Mouse (Mus musculus) intestine, embryonic 14.5 days (tissue): ENCODE measurements at regions not wholly inside any gene's neighbourhood (a gene's known extent, or its start where the extent isn't known, plus 50 kb on each side); places are given as distances from the start of the nearest gene placed in this dataset.

ENCODE experiments used
- ATAC-seq: fragments of 200-750 bp; cut with Nextera tagmentation; replicated peaks from 2 replicates; pipeline ENCODE4 v1.8.0; 2017; ENCODE audit warnings: low read depth, moderate number of reproducible peaks, moderate TSS enrichment, moderate library complexity; ENCODE audit not compliant: low FRiP score, low TSS enrichment
- DNase-seq: peaks from one replicate; pipeline ENCODE4 v3.0.0-alpha.2; 2018; ENCODE audit warnings: low spot score
- H3K27ac ChIP-seq: fragments of 300-500 bp; sonication (generic); 2 replicates; pipeline ENCODE4 v1.5.1; 2014; ENCODE audit warnings: low read depth, mild to moderate bottlenecking, control low read depth
- H3K27me3 ChIP-seq: fragments of 300-500 bp; sonication (generic); replicated peaks from 2 replicates; pipeline ENCODE4 v1.6.1; 2014; ENCODE audit warnings: low read length, control low read depth; ENCODE audit not compliant: control insufficient read depth, insufficient read depth
- H3K36me3 ChIP-seq: fragments of 300-500 bp; sonication (generic); 2 replicates; pipeline ENCODE4 v1.6.1; 2014; ENCODE audit warnings: low read length, control low read depth; ENCODE audit not compliant: control insufficient read depth, insufficient read depth
- H3K4me1 ChIP-seq: fragments of 300-500 bp; sonication (generic); replicated peaks from 2 replicates; pipeline ENCODE4 v1.6.1; 2014; ENCODE audit warnings: low read length, control low read depth, mixed read lengths; ENCODE audit not compliant: control insufficient read depth, insufficient read depth
- H3K4me2 ChIP-seq: fragments of 300-500 bp; sonication (generic); 2 replicates; pipeline ENCODE4 v1.6.1; 2014; ENCODE audit warnings: low read length
- H3K4me3 ChIP-seq: fragments of 300-500 bp; sonication (generic); 2 replicates; pipeline ENCODE4 v1.5.1; 2014; ENCODE audit warnings: low read depth, low read length, control low read depth, mixed read lengths
- H3K9ac ChIP-seq: fragments of 300-500 bp; sonication (generic); 2 replicates; pipeline ENCODE4 v1.6.1; 2014; ENCODE audit warnings: mild to moderate bottlenecking, low read length
- H3K9me3 ChIP-seq: fragments of 300-500 bp; sonication (generic); 2 replicates; pipeline ENCODE4 v1.6.1; 2016; ENCODE audit warnings: low read length, control low read depth; ENCODE audit not compliant: control insufficient read depth
- WGBS: fragments of 180-500 bp; shearing (Covaris S2); extraction: QIAGEN DNeasy Blood & Tissue Kit; methylation state at CpG from one replicate; pipeline ENCODE4 v1.1.7; 2014; 5-methylcytosine and 5-hydroxymethylcytosine counted together

DNA sequence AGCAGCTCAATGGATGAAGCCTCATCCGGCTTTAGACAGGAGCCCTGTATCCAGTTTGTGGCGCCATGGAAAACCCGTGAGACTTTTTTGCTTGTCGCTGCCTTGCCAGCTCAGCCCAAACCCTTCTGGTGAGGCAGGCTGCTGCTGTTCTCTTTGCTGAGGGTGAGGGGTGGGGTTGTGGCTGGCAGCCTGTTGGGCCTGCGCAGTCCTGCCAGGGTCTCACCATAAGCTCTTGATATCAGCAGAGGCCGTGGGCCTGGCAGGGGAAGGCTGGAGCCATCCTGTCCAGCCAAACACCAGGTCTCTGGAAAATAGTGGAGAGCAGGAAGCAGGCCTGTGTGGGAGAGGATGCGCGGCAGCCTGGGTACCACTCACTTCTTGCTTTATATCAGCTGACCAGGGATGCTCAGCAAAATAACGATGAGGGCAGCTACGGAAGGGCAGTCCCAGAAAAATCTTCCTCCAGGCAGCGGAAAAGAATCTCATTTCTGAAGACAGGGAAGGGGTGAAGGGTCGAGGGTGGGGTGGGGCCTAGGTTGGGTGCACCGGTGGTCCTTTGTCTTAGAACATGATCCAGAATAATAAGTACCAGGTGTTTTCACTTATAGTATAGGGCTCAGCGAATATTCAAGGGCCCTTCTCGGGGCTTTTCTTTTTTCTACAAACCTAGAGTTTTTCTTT lies 73.4 kb upstream of the Medag start:
- no peaks in the 10 kb centered on the region for H3K36me3 ChIP-seq
- WGBS = 68% methylated on average over 15 of the region's 15 CpGs
- H3K9ac ChIP-seq = no peak overlapping the region
- no peak for ATAC-seq
- H3K27me3 ChIP-seq = no peaks in the 10 kb centered on the region
- no peak overlapping the region for H3K4me3 ChIP-seq
- no peak overlapping the region for H3K4me2 ChIP-seq
- H3K4me1 ChIP-seq = no peaks in the 10 kb centered on the region; the same call in 1 of the 2 replicates
- H3K9me3 ChIP-seq = no peaks in the 10 kb centered on the region
- DNase-seq = no peak
- H3K27ac ChIP-seq = no peak overlapping the region

DNA sequence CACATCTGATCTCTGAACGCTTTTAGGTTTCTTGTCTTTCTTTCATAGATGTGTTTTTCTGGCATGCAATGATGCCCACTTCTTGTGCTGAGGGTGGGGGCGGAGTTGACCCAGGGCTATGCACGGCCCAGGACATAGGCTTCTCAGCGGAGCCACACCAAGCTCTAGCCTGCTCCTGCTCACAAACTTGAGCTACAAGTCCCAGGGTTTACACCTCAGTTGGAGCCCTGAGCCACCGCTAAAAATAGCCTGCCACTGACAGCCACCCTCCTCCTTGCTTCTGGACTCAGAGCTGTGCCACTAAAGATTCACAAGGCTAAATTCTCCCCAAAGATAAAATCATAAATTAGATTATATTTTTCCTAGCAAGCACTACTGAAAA lies 72.9 kb upstream of the Medag start:
- H3K4me3 ChIP-seq = no peak overlapping the region
- no peaks in the 10 kb centered on the region for H3K9me3 ChIP-seq
- no peak for ATAC-seq
- no peaks in the 10 kb centered on the region for H3K27me3 ChIP-seq
- H3K36me3 ChIP-seq = no peaks in the 10 kb centered on the region
- WGBS = 68% methylated on average over 5 of the region's 5 CpGs
- no peaks in the 10 kb centered on the region; the same call in 1 of the 2 replicates for H3K4me1 ChIP-seq
- no peak overlapping the region for H3K4me2 ChIP-seq
- DNase-seq = no peak
- H3K9ac ChIP-seq = no peak overlapping the region
- H3K27ac ChIP-seq = no peak overlapping the region

DNA sequence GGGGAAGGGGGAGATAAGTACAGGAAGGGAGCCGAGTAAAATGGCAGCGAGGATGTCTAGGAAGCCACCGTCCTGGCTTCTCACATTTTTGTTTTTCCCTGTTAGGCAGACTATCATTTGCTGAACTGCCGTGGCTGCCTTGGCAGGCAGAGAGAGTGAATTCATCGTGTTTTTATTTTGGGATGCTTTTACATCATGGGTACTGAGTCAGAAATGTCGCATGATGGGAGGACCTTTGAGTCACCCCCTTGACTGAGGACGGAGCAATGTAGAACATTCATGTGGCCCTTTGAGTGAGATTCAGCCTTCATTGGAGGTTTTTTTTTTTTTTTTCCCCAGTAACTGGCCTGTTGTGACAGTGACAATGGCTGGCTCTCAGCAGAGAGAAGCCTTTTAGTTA lies 71.2 kb upstream of the Medag start:
- no peak for ATAC-seq
- no peaks in the 10 kb centered on the region for H3K36me3 ChIP-seq
- no peaks in the 10 kb centered on the region for H3K9me3 ChIP-seq
- H3K9ac ChIP-seq = no peak overlapping the region
- no peaks in the 10 kb centered on the region; the same call in 1 of the 2 replicates for H3K4me1 ChIP-seq
- no peak overlapping the region for H3K4me2 ChIP-seq
- no peaks in the 10 kb centered on the region for H3K27me3 ChIP-seq
- H3K27ac ChIP-seq = no peak overlapping the region
- WGBS = 81% methylated on average over 7 of the region's 7 CpGs
- H3K4me3 ChIP-seq = no peak overlapping the region
- no peak for DNase-seq

DNA sequence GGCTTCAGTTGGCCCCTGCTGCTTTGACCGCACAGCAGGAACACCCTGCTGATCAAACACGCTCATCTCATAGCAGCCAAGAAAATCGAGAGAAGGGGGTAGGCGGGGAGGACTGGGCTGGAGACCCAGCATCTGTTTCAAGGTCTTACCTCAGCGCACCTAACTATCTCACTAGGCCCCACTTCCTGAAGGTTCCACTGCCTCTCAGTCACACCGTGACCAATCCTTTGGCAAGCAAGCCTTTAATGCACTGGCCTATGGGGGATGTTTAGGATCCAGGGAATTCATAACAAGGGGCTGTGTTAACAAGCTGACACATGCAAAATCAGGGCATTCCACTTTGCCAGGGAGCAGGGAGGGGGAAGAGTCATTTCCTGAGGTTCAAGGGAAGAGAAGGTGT lies 70.1 kb upstream of the Medag start:
- no peaks in the 10 kb centered on the region for H3K4me1 ChIP-seq
- no peak overlapping the region for H3K27ac ChIP-seq
- no peaks in the 10 kb centered on the region for H3K36me3 ChIP-seq
- DNase-seq (no peak), ATAC-seq (no peak)
- no peaks in the 10 kb centered on the region for H3K27me3 ChIP-seq
- no peak overlapping the region for H3K4me2 ChIP-seq
- H3K4me3 ChIP-seq = no peak overlapping the region
- WGBS = 65% methylated on average over 6 of the region's 6 CpGs
- no peaks in the 10 kb centered on the region for H3K9me3 ChIP-seq
- no peak overlapping the region for H3K9ac ChIP-seq

DNA sequence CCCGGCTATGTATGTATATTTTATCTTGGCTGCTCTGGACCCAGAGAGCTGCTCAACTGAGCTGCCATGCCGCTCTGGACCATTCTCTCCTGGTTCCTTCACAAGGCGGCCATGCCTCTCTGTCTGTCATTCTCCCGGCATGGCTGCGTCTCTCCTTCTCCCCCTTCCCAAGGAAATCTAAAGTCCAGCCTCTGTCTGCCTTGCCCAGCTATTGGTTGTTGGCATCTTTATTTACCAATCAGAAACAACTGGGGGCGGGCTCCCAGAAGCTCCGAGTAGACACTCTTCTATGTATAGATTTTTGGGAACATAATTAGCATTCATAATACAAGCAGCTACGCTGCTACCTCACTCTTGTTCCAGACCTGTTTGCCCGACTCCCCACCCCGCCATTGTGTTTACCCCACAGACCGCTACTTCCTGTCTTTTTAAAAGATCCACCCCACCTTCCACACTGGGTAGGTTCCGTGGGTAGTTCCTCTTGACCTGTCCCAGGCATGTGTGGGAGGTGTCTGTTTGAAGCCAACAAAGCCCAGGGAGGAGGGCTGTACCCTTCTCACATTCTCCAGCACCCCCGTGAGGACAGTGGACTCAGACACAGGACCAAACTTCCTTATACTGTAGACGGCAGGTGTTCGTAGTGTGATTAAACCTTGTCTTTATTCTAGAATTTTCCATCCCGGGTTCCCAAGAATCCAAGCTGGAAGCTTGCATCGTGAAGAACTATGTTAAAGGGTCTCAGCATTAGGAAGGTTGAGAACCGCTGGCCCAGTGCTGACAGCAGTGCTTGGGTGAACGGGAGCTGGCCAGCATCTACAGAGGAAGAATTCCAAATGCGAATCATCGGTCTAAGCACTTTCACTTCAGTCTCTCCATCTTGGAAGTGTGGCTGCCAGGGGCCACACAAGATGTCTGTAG lies 67.7 kb upstream of the Medag start:
- Histone ChIP-seq H3K4me1 (no peaks in the 10 kb centered on the region), H3K27ac (no peak overlapping the region), H3K36me3 (no peaks in the 10 kb centered on the region), H3K27me3 (no peaks in the 10 kb centered on the region), H3K9me3 (no peaks in the 10 kb centered on the region), H3K4me2 (no peak overlapping the region), H3K9ac (no peak overlapping the region), H3K4me3 (no peak overlapping the region)
- ATAC-seq (no peak), DNase-seq (no peak)
- WGBS = 82% methylated on average over 21 of the region's 21 CpGs

DNA sequence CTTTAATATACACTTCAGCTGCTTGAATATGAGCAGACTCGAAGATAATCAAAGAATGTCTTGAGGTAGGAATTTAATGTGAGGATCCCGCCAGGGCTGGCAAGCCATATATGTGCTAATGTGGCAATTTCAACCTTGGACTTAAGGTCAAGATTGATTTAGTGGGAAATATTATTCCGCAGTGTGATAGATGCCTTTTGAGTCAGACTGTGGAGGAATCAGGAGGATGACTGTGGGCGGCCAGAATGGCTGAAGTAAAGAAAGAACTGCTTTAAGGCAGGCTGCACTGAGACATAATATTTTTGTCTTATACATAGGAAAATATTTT lies 67.1 kb upstream of the Medag start:
- no peaks in the 10 kb centered on the region for H3K4me1 ChIP-seq
- H3K9me3 ChIP-seq = no peaks in the 10 kb centered on the region
- WGBS = 78% methylated on average over 4 of the region's 4 CpGs
- no peaks in the 10 kb centered on the region for H3K36me3 ChIP-seq
- H3K4me3 ChIP-seq = no peak overlapping the region
- no peak overlapping the region for H3K9ac ChIP-seq
- ATAC-seq = no peak
- H3K4me2 ChIP-seq = no peak overlapping the region
- H3K27ac ChIP-seq = no peak overlapping the region
- DNase-seq = no peak
- no peaks in the 10 kb centered on the region for H3K27me3 ChIP-seq

DNA sequence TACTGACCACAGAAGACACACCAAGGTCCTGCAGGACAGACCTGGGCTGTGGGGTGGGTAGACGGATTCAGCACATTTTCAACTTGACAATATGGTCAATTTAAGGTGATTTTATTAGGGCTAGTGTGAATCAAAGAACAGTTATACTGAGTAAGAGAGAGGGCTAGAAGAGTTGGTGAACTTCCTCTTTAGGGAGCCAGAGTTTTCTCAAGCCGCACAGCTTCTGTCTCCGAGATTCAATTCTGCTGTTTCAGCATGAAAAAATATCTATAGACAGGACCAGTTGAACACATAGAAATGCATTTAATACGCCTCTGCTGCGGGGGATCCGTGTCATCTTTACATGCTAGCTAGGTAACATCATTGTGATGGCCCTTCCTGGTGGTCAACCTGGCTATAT lies 66.4 kb upstream of the Medag start:
- no peaks in the 10 kb centered on the region for H3K27me3 ChIP-seq
- H3K9me3 ChIP-seq = no peaks in the 10 kb centered on the region
- H3K9ac ChIP-seq = no peak overlapping the region
- no peak for ATAC-seq
- no peak overlapping the region for H3K4me3 ChIP-seq
- no peaks in the 10 kb centered on the region for H3K4me1 ChIP-seq
- WGBS = 90% methylated on average over 6 of the region's 6 CpGs
- H3K4me2 ChIP-seq = no peak overlapping the region
- H3K27ac ChIP-seq = no peak overlapping the region
- H3K36me3 ChIP-seq = no peaks in the 10 kb centered on the region
- no peak for DNase-seq

DNA sequence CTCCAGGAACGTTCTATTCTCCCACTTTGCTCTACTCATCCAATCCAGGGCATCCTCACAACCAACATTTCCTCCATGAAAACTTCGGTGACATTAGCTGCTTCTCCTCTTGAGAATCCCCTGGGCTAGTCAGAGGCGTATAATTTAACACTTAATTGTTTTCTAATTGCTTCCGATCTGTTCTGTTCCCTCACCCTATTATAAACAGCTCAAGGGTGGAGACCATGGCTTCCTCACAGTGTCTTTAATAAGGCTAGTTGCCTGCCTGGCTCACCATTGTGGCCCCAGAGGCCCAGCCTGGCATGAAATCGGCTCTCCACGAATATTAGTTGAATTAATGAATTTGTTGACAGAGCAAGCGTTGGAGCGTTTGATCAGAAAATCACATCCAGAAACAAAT lies 61.9 kb upstream of the Medag start:
- DNase-seq = no peak
- no peak overlapping the region for H3K27ac ChIP-seq
- H3K4me2 ChIP-seq = no peak overlapping the region
- WGBS = 64% methylated on average over 8 of the region's 8 CpGs
- H3K27me3 ChIP-seq = no peaks in the 10 kb centered on the region
- no peak overlapping the region for H3K9ac ChIP-seq
- H3K4me1 ChIP-seq = peaks cover 23% of the 10 kb centered on the region
- no peaks in the 10 kb centered on the region for H3K36me3 ChIP-seq
- H3K9me3 ChIP-seq = no peaks in the 10 kb centered on the region
- no peak for ATAC-seq
- no peak overlapping the region for H3K4me3 ChIP-seq
